Mouse (Mus musculus) heart, embryonic 16.5 days (tissue): ENCODE measurements around the gene Neurl1a. TPM values are rescaled to one million over a fixed set of nuclear protein-coding genes. Genes with fewer than 3 reads are reported as not detected.

ENCODE experiments used
- ATAC-seq: fragments of 200-750 bp; cut with Nextera tagmentation; replicated peaks from 2 replicates; pipeline ENCODE4 v1.8.0; 2017; ENCODE audit warnings: moderate number of reproducible peaks; ENCODE audit not compliant: insufficient read depth, low FRiP score; ENCODE audit errors: extremely low read depth
- H3K27ac ChIP-seq: fragments of 300-500 bp; sonication (generic); 2 replicates; pipeline ENCODE4 v1.5.1; 2014; ENCODE audit warnings: mild to moderate bottlenecking, low read length, control low read depth, moderate library complexity
- H3K27me3 ChIP-seq: fragments of 300-500 bp; sonication (generic); 2 replicates; pipeline ENCODE4 v1.6.1; 2014; ENCODE audit warnings: low read length, mixed read lengths; ENCODE audit not compliant: control insufficient read depth, insufficient read depth
- H3K36me3 ChIP-seq: fragments of 300-500 bp; sonication (generic); 2 replicates; pipeline ENCODE4 v1.6.1; 2014; ENCODE audit not compliant: control insufficient read depth, insufficient read depth
- H3K4me1 ChIP-seq: fragments of 300-500 bp; sonication (generic); 2 replicates; pipeline ENCODE4 v1.6.1; 2014; ENCODE audit warnings: low read length, mixed read lengths; ENCODE audit not compliant: control insufficient read depth, insufficient read depth
- H3K4me2 ChIP-seq: fragments of 300-500 bp; sonication (generic); 2 replicates; pipeline ENCODE4 v1.6.1; 2014; ENCODE audit warnings: low read depth, mild to moderate bottlenecking, control low read depth, low read length
- H3K4me3 ChIP-seq: fragments of 300-500 bp; sonication (generic); 2 replicates; pipeline ENCODE4 v1.5.1; 2014; ENCODE audit warnings: mild to moderate bottlenecking, control low read depth, low read length
- H3K9ac ChIP-seq: fragments of 300-500 bp; sonication (generic); 2 replicates; pipeline ENCODE4 v1.6.1; 2014; ENCODE audit warnings: low read length, control low read depth
- H3K9me3 ChIP-seq: fragments of 300-500 bp; sonication (generic); replicated peaks from 2 replicates; pipeline ENCODE4 v1.6.1; 2016; ENCODE audit warnings: low read length; ENCODE audit not compliant: control insufficient read depth
- WGBS: fragments of 180-500 bp; shearing (Covaris S2); extraction: QIAGEN DNeasy Blood & Tissue Kit; methylation state at CpG from one replicate; pipeline ENCODE4 v1.1.7; 2014; 5-methylcytosine and 5-hydroxymethylcytosine counted together
- polyA plus RNA-seq: library from polyadenylated mRNA; unstranded; fragments of >200 nt; fragmentation: Nextera tagmentation; extraction: Ambion mirVana; gene quantifications from 2 replicates; pipeline ENCODE4 v1.2.1, GENCODE M21; 2015

Neurl1a gene
- polyA plus RNA-seq, 1 experiment from 2014 or later, result 1.4 TPM

- no peak overlapping the region for H3K9ac ChIP-seq
- no peaks in the 10 kb centered on the region for H3K9me3 ChIP-seq
- H3K4me3 ChIP-seq, result no peak overlapping the region
- no peaks in the 10 kb centered on the region for H3K27me3 ChIP-seq
- H3K36me3 ChIP-seq, result no peaks in the 10 kb centered on the region
- ATAC-seq, result no peak
- H3K27ac ChIP-seq, result no peak overlapping the region
- 81% methylated on average over 5 of the region's 5 CpGs for WGBS
- no peak overlapping the region for H3K4me2 ChIP-seq
- H3K4me1 ChIP-seq, result peaks cover 13% of the 10 kb centered on the region
These were observed 47.2 kb downstream of the Neurl1a start for GRCm38 (mm10) chr19:47225791-47226190.

- Histone ChIP-seq H3K27ac (no peak overlapping the region), H3K9me3 (no peaks in the 10 kb centered on the region), H3K4me3 (peak overlapping the region; percentile 39), H3K9ac (peak overlapping the region; percentile 61), H3K27me3 (no peaks in the 10 kb centered on the region), H3K4me1 (peaks cover 10% of the 10 kb centered on the region), H3K36me3 (no peaks in the 10 kb centered on the region), H3K4me2 (peak overlapping the region; percentile 68)
- peak; percentile 77 for ATAC-seq
- WGBS, result 5% methylated on average over 17 of the region's 17 CpGs
These were observed 50.2 kb downstream of the Neurl1a start for GRCm38 (mm10) chr19:47228725-47229252.

- Histone ChIP-seq H3K9ac (no peak overlapping the region), H3K4me3 (no peak overlapping the region), H3K4me2 (peak overlapping the region; percentile 68; the same call in 1 of the 2 replicates), H3K4me1 (peaks cover 10% of the 10 kb centered on the region), H3K9me3 (no peaks in the 10 kb centered on the region), H3K27me3 (no peaks in the 10 kb centered on the region), H3K27ac (no peak overlapping the region), H3K36me3 (no peaks in the 10 kb centered on the region)
- ATAC-seq, result no peak
- WGBS, result 75% methylated on average over 5 of the region's 5 CpGs
These were observed 50.8 kb downstream of the Neurl1a start for GRCm38 (mm10) chr19:47229461-47229860.

GRCm38 (mm10) chr19:47230082-47230481 lies 51.5 kb downstream of the Neurl1a start:
- Histone ChIP-seq H3K9ac (no peak overlapping the region), H3K9me3 (no peaks in the 10 kb centered on the region), H3K4me1 (peaks cover 10% of the 10 kb centered on the region), H3K27me3 (no peaks in the 10 kb centered on the region), H3K27ac (no peak overlapping the region), H3K4me2 (no peak overlapping the region), H3K4me3 (no peak overlapping the region), H3K36me3 (no peaks in the 10 kb centered on the region)
- WGBS, result 88% methylated on average over 7 of the region's 7 CpGs
- ATAC-seq, result no peak

GRCm38 (mm10) chr19:47230682-47231081 lies 52.1 kb downstream of the Neurl1a start:
- 85% methylated on average over 8 of the region's 8 CpGs for WGBS
- H3K9ac ChIP-seq, result no peak overlapping the region
- no peaks in the 10 kb centered on the region for H3K36me3 ChIP-seq
- H3K9me3 ChIP-seq, result no peaks in the 10 kb centered on the region
- H3K4me3 ChIP-seq, result no peak overlapping the region
- H3K4me2 ChIP-seq, result no peak overlapping the region
- peaks cover 10% of the 10 kb centered on the region for H3K4me1 ChIP-seq
- no peaks in the 10 kb centered on the region for H3K27me3 ChIP-seq
- ATAC-seq, result no peak
- no peak overlapping the region for H3K27ac ChIP-seq

GRCm38 (mm10) chr19:47231389-47231788 lies 52.8 kb downstream of the Neurl1a start:
- no peaks in the 10 kb centered on the region for H3K27me3 ChIP-seq
- no peak overlapping the region for H3K27ac ChIP-seq
- WGBS, result 84% methylated on average over 6 of the region's 6 CpGs
- no peak overlapping the region for H3K4me2 ChIP-seq
- H3K9me3 ChIP-seq, result no peaks in the 10 kb centered on the region
- H3K4me1 ChIP-seq, result peaks cover 10% of the 10 kb centered on the region
- H3K36me3 ChIP-seq, result no peaks in the 10 kb centered on the region
- no peak overlapping the region for H3K9ac ChIP-seq
- H3K4me3 ChIP-seq, result no peak overlapping the region
- ATAC-seq, result no peak

GRCm38 (mm10) chr19:47232077-47232865 lies 53.7 kb downstream of the Neurl1a start:
- Histone ChIP-seq H3K36me3 (no peaks in the 10 kb centered on the region), H3K27ac (no peak overlapping the region)
- ATAC-seq, result no peak

GRCm38 (mm10) chr19:47233087-47233486 lies 54.5 kb downstream of the Neurl1a start:
- Histone ChIP-seq H3K36me3 (no peaks in the 10 kb centered on the region), H3K9ac (no peak overlapping the region), H3K27ac (no peak overlapping the region), H3K9me3 (no peaks in the 10 kb centered on the region), H3K27me3 (no peaks in the 10 kb centered on the region), H3K4me2 (no peak overlapping the region), H3K4me1 (peaks cover 10% of the 10 kb centered on the region), H3K4me3 (no peak overlapping the region)
- 83% methylated on average over 3 of the region's 3 CpGs for WGBS
- no peak for ATAC-seq

More at GRCm38 (mm10) chr19:47232077-47232865, 53.7 kb downstream of the Neurl1a start:
- Histone ChIP-seq H3K9me3 (no peaks in the 10 kb centered on the region), H3K27me3 (no peaks in the 10 kb centered on the region), H3K4me1 (peaks cover 10% of the 10 kb centered on the region), H3K4me2 (no peak overlapping the region), H3K4me3 (no peak overlapping the region), H3K9ac (no peak overlapping the region)
- 82% methylated on average over 5 of the region's 5 CpGs for WGBS

GRCm38 (mm10) chr19:47240076-47240475 lies 61.5 kb downstream of the Neurl1a start:
- 0 out of 2 replicates have a peak, but pooled peaks have one; percentile 45 for ATAC-seq
- WGBS, result 36% methylated on average over 12 of the region's 12 CpGs
- no peaks in the 10 kb centered on the region for H3K36me3 ChIP-seq
- no peak overlapping the region for H3K27ac ChIP-seq
- no peaks in the 10 kb centered on the region for H3K4me1 ChIP-seq
- peak overlapping the region; percentile 27 for H3K4me3 ChIP-seq
- H3K4me2 ChIP-seq, result peak overlapping the region; percentile 21
- no peaks in the 10 kb centered on the region for H3K9me3 ChIP-seq
- no peaks in the 10 kb centered on the region; the same call in 1 of the 2 replicates for H3K27me3 ChIP-seq
- no peak overlapping the region for H3K9ac ChIP-seq
